Comparison of ENCODE assay signal across 24 mouse cellular contexts in the genomic region with DNA sequence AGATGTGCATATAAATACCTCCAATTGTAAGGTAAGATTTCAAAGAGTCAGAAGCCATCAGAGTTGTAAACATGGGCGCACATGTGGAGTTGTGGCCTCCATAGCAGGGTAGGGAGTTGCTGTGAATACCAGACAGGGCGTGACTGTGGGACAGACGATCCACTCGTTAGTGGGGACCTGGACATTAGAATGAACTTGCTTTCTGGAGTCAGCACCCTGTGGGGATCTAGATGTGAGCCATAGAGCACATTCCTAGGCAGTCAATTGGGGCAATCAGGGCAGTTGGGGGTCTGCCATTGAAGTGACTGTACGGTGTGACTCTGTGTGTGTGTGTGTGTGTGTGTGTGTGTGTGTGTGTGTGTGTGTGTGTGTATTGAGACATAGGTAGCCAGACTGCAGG. TPM values are rescaled to one million over a fixed set of nuclear protein-coding genes. Genes with fewer than 3 reads are reported as not detected.
A peak's percentile ranks its signal among the peaks of the same experiment; 100 is the strongest.
DNase-seq lines count a peak whose midpoint lies in the region; ATAC-seq lines count a peak whose summit lies in the region.
"Had no signal": no experiment of that assay in that cellular context is flagged by ENCODE, and none has a peak within 500 bp of the region (broad histone marks: within the 10 kb centered on the region; RNA-seq: fewer than 3 reads in every experiment).

No protein-coding gene starts in this region.

- peak; percentile 72 for DNase-seq in heart, adult 11 months
- no peak for DNase-seq in heart, embryonic 10.5 days (ENCODE audit: low spot score)
- DNase-seq in ES-CJ7 (ENCODE audit: low read depth, low spot score) (peak; percentile 79), R1 (ENCODE audit: low read depth, low spot score) (peak; percentile 68), ZHBTc4 (ENCODE audit: low read depth, low spot score) (peak; percentile 74)
- no peak for DNase-seq in liver, embryonic 11.5 days (ENCODE audit: low spot score)
- DNase-seq: adrenal gland, adult 2 months; adrenal gland, adult 8-10 months; adrenal gland, postnatal 10 days; adrenal gland, postnatal 14 days; adrenal gland, postnatal 25 days; adrenal gland, postnatal 36 days; B cell, adult 2 months; cerebellum, adult 11 months; cerebellum, adult 11-12 months; cerebellum, adult 18-20 months; cerebellum, adult 2 months; cerebellum, adult 8-10 months had no signal

- H3K4me2 ChIP-seq in midbrain, embryonic 16.5 days (ENCODE audit: low read length) = no peak overlapping the region
- no peak overlapping the region for H3K4me2 ChIP-seq in liver, embryonic 11.5 days

- no peak overlapping the region for H3K27ac ChIP-seq in heart, embryonic 10.5 days
- H3K27ac ChIP-seq in midbrain, embryonic 16.5 days (ENCODE audit: low read length) = no peak overlapping the region
- no peak overlapping the region for H3K27ac ChIP-seq in liver, embryonic 11.5 days (ENCODE audit: low read depth, low read length)

- no peak for ATAC-seq in midbrain, embryonic 16.5 days
- no peak for ATAC-seq in megakaryocyte, adult 5-6 weeks (ENCODE audit: poor library complexity, severe bottlenecking)
- ATAC-seq in liver, embryonic 11.5 days (replicated peaks; ENCODE audit: low FRiP score) = no peak
- ATAC-seq: activated CD4-positive, CD25-positive, alpha-beta regulatory T cell, adult 4 months; CD4-positive, CD25-positive, alpha-beta regulatory T cell, adult 4 months; Patski had no signal

- H3K36me3 ChIP-seq in heart, embryonic 10.5 days = no peaks in the 10 kb centered on the region
- H3K36me3 ChIP-seq in midbrain, embryonic 16.5 days (ENCODE audit: control insufficient read depth, insufficient read depth, low read length) = no peaks in the 10 kb centered on the region
- no peaks in the 10 kb centered on the region for H3K36me3 ChIP-seq in liver, embryonic 11.5 days (ENCODE audit: control insufficient read depth, insufficient read depth, low read length)
- H3K36me3 ChIP-seq: G1E had no signal

- H3K4me1 ChIP-seq in heart, embryonic 10.5 days = no peaks in the 10 kb centered on the region
- H3K4me1 ChIP-seq in midbrain, embryonic 16.5 days (ENCODE audit: control insufficient read depth, insufficient read depth, low read length) = no peaks in the 10 kb centered on the region
- H3K4me1 ChIP-seq in liver, embryonic 11.5 days (replicated peaks; ENCODE audit: control insufficient read depth, insufficient read depth, low read length) = no peaks in the 10 kb centered on the region

- no peaks in the 10 kb centered on the region for H3K9me3 ChIP-seq in heart, embryonic 10.5 days
- no peaks in the 10 kb centered on the region for H3K9me3 ChIP-seq in midbrain, embryonic 16.5 days (replicated peaks; ENCODE audit: control insufficient read depth, low read length, poor library complexity, severe bottlenecking)
- no peaks in the 10 kb centered on the region for H3K9me3 ChIP-seq in liver, embryonic 11.5 days (ENCODE audit: control insufficient read depth, low read length)
- H3K9me3 ChIP-seq: G1E had no signal

- 0 out of 2 replicates have a peak, but pooled peaks cover 4% of the 10 kb centered on the region for H3K27me3 ChIP-seq in heart, embryonic 10.5 days (ENCODE audit: insufficient read depth, poor library complexity, severe bottlenecking)
- no peaks in the 10 kb centered on the region for H3K27me3 ChIP-seq in midbrain, embryonic 16.5 days (ENCODE audit: control insufficient read depth, insufficient read depth, low read depth, low read length)
- no peaks in the 10 kb centered on the region for H3K27me3 ChIP-seq in liver, embryonic 11.5 days (replicated peaks; ENCODE audit: control insufficient read depth, insufficient read depth, low read length)
- H3K27me3 ChIP-seq: Patski had no signal

- no peak overlapping the region for H3K4me3 ChIP-seq in heart, embryonic 10.5 days
- no peak overlapping the region for H3K4me3 ChIP-seq in midbrain, embryonic 16.5 days (ENCODE audit: low read depth, low read length)
- H3K4me3 ChIP-seq in liver, embryonic 11.5 days (ENCODE audit: low read depth, low read length) = no peak overlapping the region

- 90% methylated on average over 5 of the region's 5 CpGs for WGBS in heart, embryonic 10.5 days
- 95% methylated on average over 5 of the region's 5 CpGs for WGBS in midbrain, embryonic 16.5 days
- 79% methylated on average over 5 of the region's 5 CpGs for WGBS in liver, embryonic 11.5 days

- no peak overlapping the region for H3K9ac ChIP-seq in midbrain, embryonic 16.5 days (ENCODE audit: low read depth, low read length)
- no peak overlapping the region for H3K9ac ChIP-seq in liver, embryonic 11.5 days (ENCODE audit: low read depth, low read length)

RNA-seq across cellular contexts. Expression of gene Cacna1a, which starts 3.4 kb away (rescaled TPM):
- 5.4 and 6.0 TPM in 2 replicates for polyA plus RNA-seq in heart, embryonic 10.5 days (2016; fragmentation: Nextera tagmentation; extraction: Ambion mirVana)
- 19.9 and 20.0 TPM in 2 replicates for polyA plus RNA-seq in midbrain, embryonic 16.5 days (2015; fragmentation: Nextera tagmentation; extraction: Ambion mirVana)
- 0.31 and 1.6 TPM in 2 replicates for total RNA-seq in megakaryocyte, adult 5-6 weeks (2015)
- 0.33 and 10.3 TPM in 2 replicates for total RNA-seq in megakaryocyte, adult 5-6 weeks (2017)
- polyA plus RNA-seq in liver, embryonic 11.5 days (2014; fragmentation: Nextera tagmentation; extraction: Ambion mirVana) = 1.1 and 1.8 TPM in 2 replicates

Comparison
In these comparisons a context has a peak if more than half of its experiments do, and no peak if none do; other contexts are left out.
1. DNase-seq: peak in heart, adult 11 months (single experiment), ES-CJ7 (single experiment), R1 (single experiment) and ZHBTc4 (single experiment); none in heart, embryonic 10.5 days (single experiment) and liver, embryonic 11.5 days (single experiment).